Mouse (Mus musculus) heart, postnatal 0 days (tissue): ENCODE data around the gene Tjp3.

Source experiments
- CTCF ChIP-seq: IDR thresholded peaks from 2 replicates; pipeline ENCODE4 v1.5.1; 2016; ENCODE audit warnings: antibody characterized with exemption, control low read depth, low read depth
- EP300 ChIP-seq: IDR thresholded peaks from 2 replicates; pipeline ENCODE4 v1.6.1; 2016; ENCODE audit warnings: antibody characterized with exemption, low read depth

GRCm38 (mm10) chr10:81247804-81248203 is 43.6 kb downstream of the Tjp3 start:
- TF ChIP-seq EP300: no peak
- no peak for TF ChIP-seq CTCF
